Mouse (Mus musculus) kidney, postnatal 14 days (tissue): Measurements from ENCODE around the gene Uqcrq.
A peak's percentile ranks its signal among the peaks of the same experiment; 100 is the strongest.

Experiments
- DNase-seq: peaks from one replicate; pipeline ENCODE4 v3.0.0; 2022; ENCODE audit warnings: mixed read lengths

The Uqcrq gene

DNA sequence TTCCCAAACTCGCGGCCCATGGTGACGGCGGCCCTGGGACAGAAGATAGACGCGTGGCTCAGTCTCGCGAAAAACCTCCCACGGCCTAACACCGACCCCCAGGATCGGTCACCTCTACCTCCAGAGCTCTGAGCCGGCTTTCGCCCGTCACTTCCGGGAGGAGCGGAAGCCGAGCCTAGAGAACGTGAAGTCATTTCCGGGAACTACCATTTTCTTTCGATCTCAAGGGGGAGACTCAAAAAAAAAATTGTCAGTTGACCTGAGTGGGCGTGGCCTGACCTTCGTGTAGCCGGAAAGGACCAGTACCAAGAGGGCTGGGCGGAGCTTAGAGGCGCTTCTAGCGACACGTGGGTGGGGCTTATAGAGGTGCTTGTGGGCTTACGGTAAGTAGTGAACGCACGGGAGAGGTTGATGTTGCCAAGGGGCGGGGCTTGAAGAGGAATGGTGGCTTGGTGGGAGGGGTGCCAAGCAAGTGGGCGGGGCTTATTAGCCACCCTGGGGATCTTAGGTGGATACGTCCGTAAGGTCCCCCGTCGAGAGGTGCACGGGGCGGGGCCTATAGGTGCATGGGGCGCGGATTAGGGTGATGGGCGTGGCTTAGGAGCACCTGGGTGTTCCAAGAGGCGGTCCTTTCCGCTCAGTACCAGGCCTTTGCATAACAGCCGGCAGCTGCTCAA lies at the start of gene Uqcrq, which contains the start of gene Gdf9:
Gene Uqcrq, minus strand, starts transcription at position 162 of the 677 bp plus-strand sequence.
Gene Gdf9, plus strand, starts transcription at position 354 of the 677 bp plus-strand sequence.
- peak; percentile 100 for DNase-seq

DNA sequence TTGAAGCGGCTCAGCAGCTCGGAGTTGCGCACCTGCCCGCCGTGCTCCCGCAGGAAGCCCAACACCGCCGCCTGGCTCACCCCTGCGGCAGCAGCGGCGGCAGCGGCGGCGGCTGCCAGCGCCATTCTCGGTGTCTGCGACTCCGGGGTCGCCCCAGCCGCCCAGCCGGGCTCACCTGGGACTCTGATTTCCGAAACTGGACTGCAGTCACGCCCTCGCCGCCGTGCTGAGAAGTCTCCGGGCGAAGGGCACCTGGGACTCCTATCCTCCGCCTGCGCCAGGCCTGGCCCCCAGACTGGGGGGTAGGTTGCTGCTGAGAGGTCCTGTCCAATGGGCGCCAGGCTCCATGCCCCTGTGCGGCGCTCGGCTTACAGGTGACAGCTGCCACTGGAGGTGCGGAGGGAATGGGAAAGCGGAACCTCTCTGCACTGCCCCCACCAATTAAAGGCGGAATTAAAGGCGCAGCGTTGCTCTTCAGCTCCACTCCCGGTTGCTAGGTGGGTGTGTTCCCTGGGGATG lies 49.2 kb upstream of the Uqcrq start, which contains the start of the genes Gm9945 and Sowaha:
Gene Gm9945, plus strand, starts transcription at position 384 of the 519 bp plus-strand sequence.
Gene Sowaha, minus strand, starts transcription at position 492 of the 519 bp plus-strand sequence.
- DNase-seq, result peak; percentile 70

DNA sequence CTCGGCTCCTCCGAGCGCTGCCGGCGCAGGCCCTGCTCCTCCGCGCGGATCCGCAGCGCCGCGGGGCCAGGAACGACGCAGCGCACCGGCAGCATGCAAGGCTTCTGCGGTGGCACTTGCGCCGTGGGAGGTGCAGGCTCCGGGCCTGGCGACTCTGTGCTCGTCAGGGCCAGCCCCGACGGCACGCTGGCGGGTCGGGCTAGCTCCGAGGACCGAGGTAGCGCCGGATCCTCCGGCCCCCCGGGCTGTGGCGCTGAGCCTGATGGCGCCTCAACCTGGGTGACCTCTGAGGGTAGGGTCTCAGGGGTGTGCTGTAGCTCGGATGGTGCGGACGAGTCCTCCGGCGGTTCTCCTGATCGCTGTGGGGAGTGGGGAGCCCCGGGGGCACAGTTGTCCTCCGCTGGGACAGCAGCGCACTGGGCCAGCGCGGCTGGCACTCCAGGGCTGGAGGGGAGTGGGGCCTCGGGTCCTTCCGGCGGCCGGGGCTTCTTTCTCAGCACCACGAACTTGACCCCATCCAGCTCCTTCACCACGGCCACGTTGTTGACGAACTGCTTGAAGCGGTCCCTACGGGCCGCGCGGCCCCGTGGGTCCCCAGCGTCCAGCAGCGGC lies 48.6 kb upstream of the Uqcrq start:
- DNase-seq, result no peak

DNA sequence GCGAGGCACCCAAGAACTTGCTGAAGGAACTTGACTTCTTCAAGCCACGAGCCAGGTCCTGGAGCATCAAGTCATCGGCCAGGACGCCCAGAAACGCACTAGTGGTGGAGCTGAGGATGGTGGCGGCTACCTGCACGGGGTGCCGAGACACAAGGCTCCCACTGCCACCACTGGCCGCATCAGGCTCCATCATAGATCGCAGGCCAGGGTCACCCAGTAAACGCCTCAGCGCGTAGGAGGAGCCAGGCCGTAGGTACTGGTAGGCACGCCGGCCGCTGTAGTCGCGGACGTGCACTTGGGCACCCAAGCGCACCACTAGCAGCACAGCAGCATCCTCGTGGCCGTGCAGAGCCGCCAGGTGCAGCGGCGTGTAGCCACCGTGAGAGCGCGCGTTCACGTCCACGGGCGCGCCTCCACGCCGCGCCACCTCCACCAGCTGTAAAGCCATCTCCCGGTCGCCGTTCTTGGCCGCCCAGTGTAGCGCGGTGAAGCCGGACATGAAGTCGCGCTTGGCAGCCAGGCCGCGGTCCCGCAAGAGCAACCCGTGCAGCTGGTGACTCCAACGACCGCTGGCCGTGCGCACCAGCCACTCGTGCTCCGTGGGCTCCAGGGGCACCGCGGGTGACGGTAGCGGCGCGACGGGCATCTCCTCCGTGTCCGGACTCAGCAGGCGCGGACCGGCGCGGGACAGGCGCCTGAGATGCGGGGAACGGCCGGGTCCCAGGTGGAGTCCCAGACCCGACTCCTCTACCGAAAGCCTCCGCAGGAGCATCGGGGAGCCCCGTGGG lies 47.9 kb upstream of the Uqcrq start:
- no peak for DNase-seq

GRCm38 (mm10) chr11:53477833-53478232 lies 47.2 kb upstream of the Uqcrq start:
- DNase-seq, result no peak

GRCm38 (mm10) chr11:53475620-53476019 lies 45.0 kb upstream of the Uqcrq start:
- no peak for DNase-seq

GRCm38 (mm10) chr11:53472709-53473108 lies 42.1 kb upstream of the Uqcrq start:
- no peak for DNase-seq

- DNase-seq, result peak; percentile 91
These were observed 39.5 kb upstream of the Uqcrq start, which contains the start of gene Gm9837 for GRCm38 (mm10) chr11:53469968-53470695. Gene Gm9837, minus strand, starts transcription at chr11:53470479.

DNA sequence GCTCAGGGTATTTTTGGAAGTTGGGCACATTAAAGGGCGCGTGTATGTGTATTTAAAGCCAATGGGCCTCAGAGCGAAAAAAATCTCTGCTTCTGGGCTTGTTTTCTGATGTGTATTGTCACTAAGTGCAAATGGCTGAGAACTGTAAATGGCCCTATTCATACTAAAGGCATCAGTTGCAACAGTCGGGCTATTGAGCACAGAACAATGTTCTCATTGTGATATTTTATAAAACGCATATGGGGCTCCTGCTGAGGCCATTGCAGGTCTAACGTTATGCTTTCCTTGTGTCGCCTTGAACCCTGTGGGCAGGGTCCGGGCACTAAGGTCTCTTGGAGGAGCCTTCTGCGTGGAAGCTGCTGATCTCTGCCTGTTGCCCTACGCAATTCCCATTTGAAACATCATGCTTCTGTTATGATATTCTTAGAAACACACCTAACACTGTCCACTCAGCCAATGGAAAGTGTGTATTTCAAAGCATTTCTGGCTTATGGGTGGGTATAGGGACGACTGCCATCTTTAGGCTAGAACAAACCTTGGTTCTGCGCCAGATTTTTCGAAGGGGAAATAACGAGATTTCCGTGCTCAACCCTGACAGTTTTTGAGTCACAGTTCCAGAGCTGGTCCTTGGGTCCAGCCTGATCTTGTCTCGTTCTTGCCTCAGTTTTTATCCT lies 38.8 kb upstream of the Uqcrq start:
- DNase-seq, result no peak

- peak; percentile 81 for DNase-seq
These were observed 35.8 kb upstream of the Uqcrq start for GRCm38 (mm10) chr11:53466231-53466971.

GRCm38 (mm10) chr11:53463551-53464424 lies 33.2 kb upstream of the Uqcrq start:
- no peak for DNase-seq

DNA sequence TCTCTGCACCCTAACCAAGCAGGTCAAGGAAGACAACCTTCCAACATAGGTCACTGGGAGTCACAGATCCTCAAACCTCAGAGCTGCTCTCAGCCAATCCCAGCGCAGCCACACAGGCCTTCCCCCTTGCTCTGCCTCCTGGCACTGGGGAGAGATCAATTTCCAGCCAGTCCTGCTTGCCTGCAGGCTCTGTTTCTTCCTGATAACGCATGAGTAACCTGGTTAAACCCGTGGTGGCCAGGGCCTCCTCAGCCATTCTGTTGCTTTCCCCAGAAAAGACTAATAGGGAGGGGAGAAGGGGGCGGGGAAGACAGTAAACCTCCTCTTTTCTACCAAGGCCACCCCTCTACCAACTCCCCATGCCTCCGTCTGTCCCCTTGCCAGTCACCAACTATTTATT lies 31.1 kb upstream of the Uqcrq start:
- no peak for DNase-seq

DNA sequence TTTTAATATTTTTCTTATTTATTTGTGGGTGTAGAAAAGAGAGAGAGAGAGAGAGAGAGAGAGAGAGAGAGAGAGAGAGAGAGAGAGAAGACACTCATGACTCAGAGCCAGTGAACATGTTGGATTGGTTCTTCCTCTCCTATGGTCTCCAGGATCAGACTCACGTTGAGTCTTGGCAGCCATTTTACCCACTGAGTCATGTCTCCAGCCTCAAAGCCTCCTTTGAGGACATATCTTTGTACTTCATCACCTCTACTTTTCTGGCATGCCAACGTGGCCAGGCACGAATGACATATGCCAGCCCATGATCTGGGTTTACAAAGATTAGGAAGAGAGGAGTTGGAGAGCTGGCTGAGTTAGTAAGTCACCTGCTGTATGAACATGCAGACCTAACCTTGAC lies 29.6 kb upstream of the Uqcrq start:
- DNase-seq, result no peak

- DNase-seq, result no peak
These were observed 28.4 kb upstream of the Uqcrq start for GRCm38 (mm10) chr11:53458996-53459395.

GRCm38 (mm10) chr11:53457372-53457954 lies 26.8 kb upstream of the Uqcrq start:
- DNase-seq, result no peak

DNA sequence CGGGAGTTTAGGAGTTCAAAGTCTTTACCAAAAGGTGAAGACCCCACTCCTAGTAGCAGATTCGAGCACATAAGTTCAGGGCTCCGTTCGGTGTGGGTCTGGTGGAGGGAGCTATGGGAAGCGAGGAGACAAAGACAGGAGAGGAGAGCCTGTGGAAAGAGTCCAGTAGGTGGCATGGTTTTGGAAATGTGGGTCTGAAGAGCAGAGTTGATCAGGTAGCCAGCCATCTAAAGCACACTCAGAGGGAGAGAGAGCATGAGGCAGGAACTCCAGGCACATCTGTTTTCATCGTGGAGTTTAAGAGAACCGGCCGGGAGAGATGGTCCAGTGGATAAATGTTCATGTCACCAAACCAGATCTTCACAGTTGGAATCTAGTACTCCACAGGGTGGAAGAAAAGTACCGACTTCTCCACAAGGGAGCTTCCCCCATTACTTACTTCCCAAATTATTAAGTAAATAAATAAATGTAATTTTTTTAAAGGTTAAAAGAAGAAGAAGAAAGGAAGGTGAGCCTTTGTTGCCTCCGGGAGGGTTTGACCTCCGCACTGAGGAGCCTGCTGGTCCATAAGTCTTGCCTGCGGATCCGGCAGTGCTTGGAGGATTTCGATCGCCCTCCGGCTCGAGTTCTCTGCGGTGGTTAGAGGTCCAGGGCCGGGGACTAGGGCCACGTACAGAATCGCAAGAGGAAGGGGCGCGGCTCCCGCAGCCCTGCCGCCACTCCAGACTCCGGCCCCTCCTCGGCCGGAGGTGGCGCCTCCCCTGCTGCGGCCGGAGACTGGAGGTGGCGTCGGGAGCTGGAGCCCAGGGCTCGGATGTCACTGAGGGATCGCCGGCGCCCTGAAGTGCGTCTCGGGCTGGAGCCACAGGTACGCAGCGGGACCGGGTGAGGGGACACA lies 26.1 kb upstream of the Uqcrq start, which contains the start of the genes Gm10447 and Shroom1:
Gene Gm10447, minus strand, starts transcription at position 637 of the 898 bp plus-strand sequence.
Gene Shroom1, plus strand, starts transcription at position 732 of the 898 bp plus-strand sequence.
- DNase-seq, result peak; percentile 73

DNA sequence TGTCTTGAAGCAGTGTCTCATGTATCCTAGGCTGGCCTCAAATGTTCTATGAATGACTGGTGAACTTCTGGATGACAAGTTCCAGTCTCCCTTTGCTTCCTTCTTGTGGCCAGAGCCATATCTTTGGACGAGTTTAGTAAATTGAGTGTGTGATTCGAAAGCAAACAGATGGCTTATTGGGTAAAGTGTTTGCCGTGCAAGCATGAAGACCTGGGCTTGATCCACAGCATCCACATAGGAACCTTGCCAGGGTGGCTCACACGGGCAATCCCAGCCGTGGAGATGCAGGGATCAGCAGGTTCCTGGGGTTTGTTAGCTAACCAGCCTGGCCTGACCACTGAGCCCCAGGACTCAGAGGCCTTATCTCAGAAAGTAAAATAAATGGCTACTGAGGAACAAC lies 22.4 kb upstream of the Uqcrq start:
- no peak for DNase-seq

- no peak for DNase-seq
These were observed 21.8 kb upstream of the Uqcrq start for GRCm38 (mm10) chr11:53452396-53452795.
